Mouse (Mus musculus): ENCODE data around the gene Scd2. TPM values are rescaled to one million over a fixed set of nuclear protein-coding genes. Genes with fewer than 3 reads are reported as not detected.
A peak's percentile ranks its signal among the peaks of the same experiment; 100 is the strongest.

Gene Scd2
- polyA plus RNA-seq, 1 experiment = 7.7 TPM

DNA sequence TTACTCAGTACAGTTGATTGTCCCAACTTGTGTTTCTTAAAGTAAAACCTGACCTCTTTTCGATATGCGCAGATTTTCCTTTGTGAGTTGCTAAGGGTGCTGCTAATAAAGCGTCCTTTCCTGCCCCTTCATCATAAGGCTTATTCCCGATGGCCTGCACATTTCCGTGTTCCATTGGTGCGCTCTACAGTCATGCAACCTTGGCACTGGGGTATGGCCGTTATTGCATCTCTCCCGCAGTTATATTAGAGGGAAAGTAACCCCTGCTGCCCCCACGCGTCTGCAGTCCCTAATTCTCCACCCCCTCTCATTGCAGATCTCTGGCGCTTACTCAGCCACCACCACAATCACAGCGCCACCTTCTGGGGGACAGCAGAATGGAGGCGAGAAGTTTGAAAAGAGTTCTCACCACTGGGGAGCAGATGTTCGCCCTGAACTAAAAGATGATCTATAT lies 1.1 kb downstream of the Scd2 start:
- peaks cover 30% of the 10 kb centered on the region for H3K4me1 ChIP-seq (ENCODE audit: control insufficient read depth, insufficient read depth, low read length)
- H3K4me3 ChIP-seq (ENCODE audit: insufficient read depth, low read length) = peak overlapping the region; percentile 98
- peak overlapping the region; percentile 98 for H3K27ac ChIP-seq (ENCODE audit: insufficient read depth, low read depth, low read length)
- TF ChIP-seq POLR2A (IDR thresholded peaks at IDR 0.05; ENCODE audit: borderline replicate concordance, low read depth, low read length) = no peak; the same call in 1 of the 2 replicates
- TF ChIP-seq CTCF (IDR thresholded peaks at IDR 0.05; ENCODE audit: low read depth, low read length) = peak; percentile 97

DNA sequence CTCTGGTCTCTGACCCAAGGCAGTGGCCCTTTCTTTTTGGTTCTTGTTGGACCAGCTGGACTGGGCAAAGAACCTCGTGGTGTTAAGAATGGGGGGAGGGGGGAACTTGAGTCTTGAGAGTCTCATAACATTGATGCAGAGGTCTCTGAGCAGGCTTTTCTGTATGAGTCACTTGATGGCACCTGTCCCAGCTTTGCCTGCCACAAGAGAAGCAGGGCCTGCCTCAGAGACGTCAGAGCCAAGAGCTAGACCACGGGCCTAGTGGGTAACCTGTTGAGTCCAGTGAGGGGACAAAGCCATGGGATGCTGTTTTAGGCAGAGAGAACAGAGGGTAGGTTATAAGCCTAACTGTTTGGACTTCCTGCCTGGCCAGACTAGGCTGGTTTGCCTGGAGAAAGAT lies 1.8 kb downstream of the Scd2 start:
- TF ChIP-seq CTCF (IDR thresholded peaks at IDR 0.05; ENCODE audit: low read depth, low read length) = no peak
- TF ChIP-seq POLR2A (IDR thresholded peaks at IDR 0.05; ENCODE audit: borderline replicate concordance, low read depth, low read length) = no peak
- H3K27ac ChIP-seq (ENCODE audit: insufficient read depth, low read depth, low read length) = peak overlapping the region; percentile 98
- peak overlapping the region; percentile 98 for H3K4me3 ChIP-seq (ENCODE audit: insufficient read depth, low read length)
- peaks cover 31% of the 10 kb centered on the region for H3K4me1 ChIP-seq (ENCODE audit: control insufficient read depth, insufficient read depth, low read length)

DNA sequence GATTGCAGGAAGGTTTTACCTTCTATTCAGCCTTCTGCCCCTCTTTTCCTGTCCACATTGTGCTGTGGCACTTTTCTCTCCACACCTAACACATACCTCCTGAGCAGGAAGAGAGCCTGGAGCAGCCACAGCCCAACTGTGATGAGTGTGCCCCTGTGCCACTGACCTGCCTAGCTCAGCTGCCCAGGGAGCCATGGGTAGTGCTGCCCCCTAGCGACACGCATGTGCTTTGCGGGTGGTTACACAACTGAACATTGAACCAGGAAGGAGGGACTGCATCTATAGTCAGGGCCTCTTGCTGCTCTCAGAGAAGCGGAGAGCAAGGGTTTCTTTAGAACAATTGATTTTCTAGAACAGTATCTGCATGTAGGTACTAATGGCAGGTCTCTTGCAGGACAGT lies 2.3 kb downstream of the Scd2 start:
- TF ChIP-seq CTCF (IDR thresholded peaks at IDR 0.05; ENCODE audit: low read depth, low read length) (peak; percentile 86), POLR2A (IDR thresholded peaks at IDR 0.05; ENCODE audit: borderline replicate concordance, low read depth, low read length) (no peak)
- Histone ChIP-seq H3K27ac (ENCODE audit: insufficient read depth, low read depth, low read length) (peak overlapping the region; percentile 98; the same call in 1 of the 2 replicates), H3K4me1 (ENCODE audit: control insufficient read depth, insufficient read depth, low read length) (peaks cover 33% of the 10 kb centered on the region), H3K4me3 (ENCODE audit: insufficient read depth, low read length) (peak overlapping the region; percentile 98)

DNA sequence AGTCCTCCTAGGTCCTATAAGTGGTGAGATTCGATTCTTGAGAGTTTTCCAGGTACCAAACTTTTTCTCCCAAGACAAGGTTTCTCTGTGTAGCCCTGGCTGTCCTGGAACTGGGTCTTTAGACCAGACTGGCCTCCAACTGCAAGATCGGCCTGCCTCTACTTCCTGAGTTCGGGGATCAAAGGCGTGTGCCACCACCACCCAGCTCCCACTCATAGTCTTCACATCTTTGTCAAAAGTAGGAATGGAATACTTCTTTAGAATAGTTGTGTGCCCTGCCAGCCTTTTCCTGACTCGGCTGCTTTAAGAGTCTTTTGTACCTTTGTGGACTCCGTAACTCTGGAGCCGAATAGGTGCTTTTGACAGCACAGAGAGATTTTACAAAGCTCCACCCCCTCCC lies 2.7 kb downstream of the Scd2 start:
- no peak for TF ChIP-seq CTCF (IDR thresholded peaks at IDR 0.05; ENCODE audit: low read depth, low read length)
- TF ChIP-seq POLR2A (IDR thresholded peaks at IDR 0.05; ENCODE audit: borderline replicate concordance, low read depth, low read length) = no peak
- H3K4me1 ChIP-seq (ENCODE audit: control insufficient read depth, insufficient read depth, low read length) = peaks cover 33% of the 10 kb centered on the region
- H3K4me3 ChIP-seq (ENCODE audit: insufficient read depth, low read length) = peak overlapping the region; percentile 98
- no peak overlapping the region for H3K27ac ChIP-seq (ENCODE audit: insufficient read depth, low read depth, low read length)

DNA sequence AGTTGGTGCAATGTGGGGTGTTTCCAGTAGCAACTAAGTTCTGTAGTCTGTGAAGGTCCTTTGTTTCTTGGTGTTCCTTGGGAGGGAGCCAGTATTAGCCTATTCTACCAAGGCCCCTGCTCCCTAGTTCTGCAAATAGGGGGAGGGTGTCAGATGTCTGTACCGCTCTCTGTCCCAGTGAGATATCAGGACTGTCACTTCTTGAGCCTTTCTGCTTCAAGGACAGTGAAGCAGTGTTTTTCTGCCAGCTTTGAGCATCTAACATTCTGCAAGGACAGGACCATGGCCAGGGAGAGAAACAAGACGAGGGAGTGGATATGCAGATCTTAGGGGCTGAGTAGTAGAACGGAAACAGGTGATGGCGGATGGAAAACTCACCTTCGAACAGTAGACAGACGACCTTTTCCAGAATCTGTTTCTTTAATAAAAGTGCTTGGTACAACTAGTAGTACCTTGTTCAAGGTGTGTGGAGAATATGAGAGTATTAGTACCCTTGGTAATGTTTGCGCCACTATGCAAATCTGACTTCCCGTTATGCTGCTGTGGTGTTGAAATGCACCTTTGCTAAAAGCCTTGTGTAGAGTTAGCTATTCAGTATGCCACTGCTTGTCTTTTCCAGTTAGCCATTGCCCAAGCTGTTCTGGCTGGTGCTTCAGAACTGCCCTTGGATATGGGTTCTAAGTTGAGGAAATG lies 3.7 kb downstream of the Scd2 start:
- Histone ChIP-seq H3K27ac (ENCODE audit: insufficient read depth, low read depth, low read length) (no peak overlapping the region), H3K4me1 (ENCODE audit: control insufficient read depth, insufficient read depth, low read length) (peaks cover 29% of the 10 kb centered on the region), H3K4me3 (ENCODE audit: insufficient read depth, low read length) (peak overlapping the region; percentile 98)
- TF ChIP-seq POLR2A (IDR thresholded peaks at IDR 0.05; ENCODE audit: borderline replicate concordance, low read depth, low read length) = no peak
- no peak for TF ChIP-seq CTCF (IDR thresholded peaks at IDR 0.05; ENCODE audit: low read depth, low read length)

DNA sequence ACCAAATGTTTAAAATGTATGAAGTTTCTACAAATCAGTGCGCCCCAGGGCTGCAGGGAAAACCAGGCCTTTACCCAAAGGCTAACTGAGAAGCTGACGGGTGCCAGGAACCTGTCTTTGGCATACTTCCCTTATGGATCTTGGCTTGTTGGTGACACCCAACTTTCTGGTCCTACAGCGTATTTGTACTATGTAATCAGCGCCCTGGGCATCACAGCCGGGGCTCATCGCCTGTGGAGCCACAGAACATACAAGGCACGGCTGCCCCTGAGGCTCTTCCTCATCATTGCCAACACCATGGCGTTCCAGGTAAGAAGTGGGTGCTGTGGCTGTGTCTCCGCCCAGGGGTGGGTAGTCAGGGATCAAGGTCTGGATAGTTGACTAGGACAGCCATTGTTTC lies 4.4 kb downstream of the Scd2 start:
- H3K27ac ChIP-seq (ENCODE audit: insufficient read depth, low read depth, low read length) = no peak overlapping the region
- peaks cover 23% of the 10 kb centered on the region for H3K4me1 ChIP-seq (ENCODE audit: control insufficient read depth, insufficient read depth, low read length)
- H3K4me3 ChIP-seq (ENCODE audit: insufficient read depth, low read length) = peak overlapping the region; percentile 98
- TF ChIP-seq POLR2A (IDR thresholded peaks at IDR 0.05; ENCODE audit: borderline replicate concordance, low read depth, low read length) (no peak), CTCF (IDR thresholded peaks at IDR 0.05; ENCODE audit: low read depth, low read length) (no peak)

DNA sequence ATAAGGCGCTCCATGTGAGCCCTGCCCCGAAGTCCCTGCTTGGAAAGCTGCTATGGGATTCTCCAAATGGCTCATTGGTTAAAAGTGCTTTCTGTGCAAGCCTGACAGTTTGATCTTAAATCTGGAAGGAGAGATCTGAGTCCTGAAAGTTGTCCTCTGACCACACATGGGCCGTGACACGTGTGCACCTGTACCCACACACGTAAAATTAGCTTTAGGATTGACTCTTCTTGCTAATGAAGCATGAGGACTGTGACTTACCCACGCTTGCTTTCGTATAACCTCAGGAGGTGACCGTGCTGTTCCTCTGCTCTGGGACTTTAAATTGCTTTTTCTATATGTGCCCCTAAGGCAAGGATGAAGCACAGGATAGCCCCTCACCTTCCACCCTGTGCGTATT lies 5.6 kb downstream of the Scd2 start:
- Histone ChIP-seq H3K4me3 (ENCODE audit: insufficient read depth, low read length) (peak overlapping the region; percentile 98; the same call in 1 of the 2 replicates), H3K4me1 (ENCODE audit: control insufficient read depth, insufficient read depth, low read length) (peaks cover 23% of the 10 kb centered on the region)

DNA sequence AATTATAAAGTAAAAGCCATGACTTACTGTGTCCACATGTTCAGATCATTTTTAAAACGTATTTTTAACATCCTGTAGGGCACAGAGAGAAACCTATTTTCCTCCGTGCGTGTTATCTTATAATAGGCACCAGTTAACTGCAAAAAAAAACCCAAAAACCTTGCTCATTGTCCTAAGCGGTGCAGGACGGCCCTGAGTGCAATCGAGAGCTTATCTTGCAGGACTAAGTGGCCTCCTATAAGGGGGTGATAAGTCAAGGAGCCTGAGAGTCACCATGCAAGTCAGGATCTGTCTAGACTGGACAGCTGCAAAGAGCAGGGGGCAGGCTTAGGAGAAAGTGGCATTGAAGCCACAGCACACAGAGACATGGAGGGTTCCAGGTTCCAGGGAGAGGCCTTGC lies 6.4 kb downstream of the Scd2 start:
- TF ChIP-seq CTCF (IDR thresholded peaks at IDR 0.05; ENCODE audit: low read depth, low read length) (no peak), POLR2A (IDR thresholded peaks at IDR 0.05; ENCODE audit: borderline replicate concordance, low read depth, low read length) (no peak)
- Histone ChIP-seq H3K4me3 (ENCODE audit: insufficient read depth, low read length) (no peak overlapping the region), H3K4me1 (ENCODE audit: control insufficient read depth, insufficient read depth, low read length) (peaks cover 23% of the 10 kb centered on the region), H3K27ac (ENCODE audit: insufficient read depth, low read depth, low read length) (no peak overlapping the region; the same call in 1 of the 2 replicates)

More for the DNA sequence above, 5.6 kb downstream of the Scd2 start:
- TF ChIP-seq POLR2A (IDR thresholded peaks at IDR 0.05; ENCODE audit: borderline replicate concordance, low read depth, low read length) (no peak), CTCF (IDR thresholded peaks at IDR 0.05; ENCODE audit: low read depth, low read length) (no peak)
- no peak overlapping the region for H3K27ac ChIP-seq (ENCODE audit: insufficient read depth, low read depth, low read length)

DNA sequence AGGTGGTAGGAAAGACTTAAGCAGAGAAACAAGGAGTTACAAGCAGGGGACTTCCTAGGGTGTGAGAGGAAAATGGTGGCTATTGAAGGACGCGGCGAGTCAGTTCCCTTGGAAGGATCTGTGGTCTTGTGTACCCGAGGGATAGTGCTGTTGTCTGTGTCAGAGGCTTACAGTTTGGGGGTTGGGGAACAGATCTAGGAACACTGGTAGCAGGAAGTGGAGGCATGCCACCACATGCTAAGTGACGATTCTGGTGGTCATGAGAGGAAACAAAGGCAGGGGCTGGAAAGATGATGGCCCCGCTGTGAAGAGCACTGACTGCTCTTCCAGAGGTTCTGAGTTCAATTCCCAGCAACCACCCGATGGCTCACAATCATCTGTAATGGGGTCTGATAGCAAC lies 7.0 kb downstream of the Scd2 start:
- Histone ChIP-seq H3K4me3 (ENCODE audit: insufficient read depth, low read length) (no peak overlapping the region), H3K4me1 (ENCODE audit: control insufficient read depth, insufficient read depth, low read length) (peaks cover 23% of the 10 kb centered on the region), H3K27ac (ENCODE audit: insufficient read depth, low read depth, low read length) (no peak overlapping the region)
- TF ChIP-seq POLR2A (IDR thresholded peaks at IDR 0.05; ENCODE audit: borderline replicate concordance, low read depth, low read length) = no peak
- TF ChIP-seq CTCF (IDR thresholded peaks at IDR 0.05; ENCODE audit: low read depth, low read length) = no peak

DNA sequence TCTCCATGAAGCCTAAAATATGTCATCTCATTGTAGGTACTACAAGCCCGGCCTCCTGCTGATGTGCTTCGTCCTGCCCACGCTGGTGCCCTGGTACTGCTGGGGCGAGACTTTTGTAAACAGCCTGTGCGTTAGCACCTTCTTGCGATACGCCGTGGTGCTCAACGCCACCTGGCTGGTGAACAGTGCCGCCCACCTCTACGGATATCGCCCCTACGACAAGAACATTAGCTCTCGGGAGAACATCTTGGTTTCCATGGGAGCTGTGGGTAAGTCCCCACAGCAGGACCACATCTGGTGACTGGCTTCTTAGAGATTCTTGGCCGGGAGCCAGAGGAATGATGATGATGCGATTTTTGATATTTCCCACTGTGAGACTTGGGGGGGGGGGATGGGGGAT lies 7.7 kb downstream of the Scd2 start:
- Histone ChIP-seq H3K4me3 (ENCODE audit: insufficient read depth, low read length) (no peak overlapping the region), H3K27ac (ENCODE audit: insufficient read depth, low read depth, low read length) (no peak overlapping the region), H3K4me1 (ENCODE audit: control insufficient read depth, insufficient read depth, low read length) (peaks cover 23% of the 10 kb centered on the region)
- TF ChIP-seq CTCF (IDR thresholded peaks at IDR 0.05; ENCODE audit: low read depth, low read length) (no peak), POLR2A (IDR thresholded peaks at IDR 0.05; ENCODE audit: borderline replicate concordance, low read depth, low read length) (no peak)
